Mouse (Mus musculus) brown adipose tissue, adult 24 weeks (tissue): ENCODE results near the gene Stxbp1. TPM values are rescaled to one million over a fixed set of nuclear protein-coding genes. Genes with fewer than 3 reads are reported as not detected.

Experiments used
- H3K27ac ChIP-seq: fragments of 200-500 bp; replicated peaks from 2 replicates; pipeline ENCODE4 v1.5.1; 2012; ENCODE audit warnings: low read depth, mild to moderate bottlenecking, low read length
- H3K4me1 ChIP-seq: fragments of 200-500 bp; 2 replicates; pipeline ENCODE4 v1.6.1; 2012; ENCODE audit warnings: low read length, mixed read lengths; ENCODE audit not compliant: control insufficient read depth, insufficient read depth, insufficient read length
- H3K4me3 ChIP-seq: fragments of 200-500 bp; 2 replicates; pipeline ENCODE4 v1.5.1; 2012; ENCODE audit warnings: low read depth, mild to moderate bottlenecking, low read length, moderate library complexity; ENCODE audit not compliant: insufficient read depth
- polyA plus RNA-seq: library from polyadenylated mRNA; stranded (reverse); fragments of >200 nt; gene quantifications from 2 replicates; pipeline ENCODE4 v1.2.4, GENCODE M21; 2012; ENCODE audit not compliant: missing spikeins, insufficient read depth, insufficient read length

Stxbp1 gene
- 2.8 and 4.0 TPM in 2 replicates for polyA plus RNA-seq

GRCm38 (mm10) chr2:32846805-32847467 is at the start of gene Stxbp1:
Gene Stxbp1 (minus strand): TSS chr2:32847245.
- H3K27ac ChIP-seq = peak within 1 kb of the TSS; percentile 72
- no peaks in the 10 kb centered on the region for H3K4me1 ChIP-seq
- peak within 1 kb of the TSS; percentile 96 for H3K4me3 ChIP-seq

- Histone ChIP-seq H3K27ac (peak overlapping the region; percentile 35; the same call in 1 of the 2 replicates), H3K4me3 (no peak overlapping the region), H3K4me1 (peaks cover 25% of the 10 kb centered on the region)
These were observed 49.6 kb upstream of the Stxbp1 start for GRCm38 (mm10) chr2:32896507-32897147.

GRCm38 (mm10) chr2:32895606-32896106 is 48.6 kb upstream of the Stxbp1 start:
- H3K27ac ChIP-seq = peak overlapping the region; percentile 33; the same call in 1 of the 2 replicates
- H3K4me1 ChIP-seq = peaks cover 25% of the 10 kb centered on the region
- H3K4me3 ChIP-seq = no peak overlapping the region

- H3K27ac ChIP-seq = peak overlapping the region; percentile 19; the same call in 1 of the 2 replicates
- H3K4me3 ChIP-seq = no peak overlapping the region
- H3K4me1 ChIP-seq = peaks cover 34% of the 10 kb centered on the region
These were observed 47.1 kb upstream of the Stxbp1 start for GRCm38 (mm10) chr2:32894097-32894496.

GRCm38 (mm10) chr2:32892490-32892889 is 45.4 kb upstream of the Stxbp1 start:
- Histone ChIP-seq H3K4me1 (peaks cover 31% of the 10 kb centered on the region), H3K4me3 (no peak overlapping the region), H3K27ac (peak overlapping the region; percentile 17; the same call in 1 of the 2 replicates)

- Histone ChIP-seq H3K4me1 (peaks cover 24% of the 10 kb centered on the region), H3K4me3 (no peak overlapping the region), H3K27ac (no peak overlapping the region)
These were observed 44.2 kb upstream of the Stxbp1 start for GRCm38 (mm10) chr2:32891278-32891677.

GRCm38 (mm10) chr2:32890280-32890679 is 43.2 kb upstream of the Stxbp1 start:
- no peak overlapping the region for H3K4me3 ChIP-seq
- H3K27ac ChIP-seq = 0 out of 2 replicates have a peak overlapping the region, but pooled peaks have one; percentile 24
- peaks cover 18% of the 10 kb centered on the region for H3K4me1 ChIP-seq

- Histone ChIP-seq H3K4me1 (peaks cover 27% of the 10 kb centered on the region), H3K4me3 (no peak overlapping the region), H3K27ac (no peak overlapping the region)
These were observed 41.5 kb upstream of the Stxbp1 start for GRCm38 (mm10) chr2:32888551-32888950.

- Histone ChIP-seq H3K27ac (no peak overlapping the region), H3K4me1 (peaks cover 27% of the 10 kb centered on the region), H3K4me3 (no peak overlapping the region)
These were observed 41.0 kb upstream of the Stxbp1 start for GRCm38 (mm10) chr2:32888029-32888428.

- Histone ChIP-seq H3K4me1 (peaks cover 29% of the 10 kb centered on the region), H3K4me3 (no peak overlapping the region), H3K27ac (peak overlapping the region; percentile 39; the same call in 1 of the 2 replicates)
These were observed 37.7 kb upstream of the Stxbp1 start for GRCm38 (mm10) chr2:32884745-32885144.

- Histone ChIP-seq H3K4me3 (peak overlapping the region; percentile 46), H3K27ac (peak overlapping the region; percentile 90), H3K4me1 (peaks cover 24% of the 10 kb centered on the region)
These were observed 35.4 kb upstream of the Stxbp1 start for GRCm38 (mm10) chr2:32882283-32883043.

- H3K4me1 ChIP-seq = peaks cover 24% of the 10 kb centered on the region
- H3K27ac ChIP-seq = peak overlapping the region; percentile 90
- H3K4me3 ChIP-seq = no peak overlapping the region
These were observed 34.7 kb upstream of the Stxbp1 start for GRCm38 (mm10) chr2:32881723-32882122.

- peak overlapping the region; percentile 90 for H3K27ac ChIP-seq
- H3K4me1 ChIP-seq = peaks cover 24% of the 10 kb centered on the region
- H3K4me3 ChIP-seq = no peak overlapping the region
These were observed 34.0 kb upstream of the Stxbp1 start for GRCm38 (mm10) chr2:32881054-32881453.

GRCm38 (mm10) chr2:32879593-32879992 is 32.5 kb upstream of the Stxbp1 start:
- no peak overlapping the region for H3K4me3 ChIP-seq
- no peak overlapping the region for H3K27ac ChIP-seq
- peaks cover 19% of the 10 kb centered on the region for H3K4me1 ChIP-seq

- no peak overlapping the region for H3K27ac ChIP-seq
- peak overlapping the region; percentile 71 for H3K4me3 ChIP-seq
- H3K4me1 ChIP-seq = peaks cover 16% of the 10 kb centered on the region
These were observed 31.4 kb upstream of the Stxbp1 start for GRCm38 (mm10) chr2:32878396-32878795.
